Mouse (Mus musculus): ENCODE measurements around the gene Ranbp3l. TPM values are rescaled to one million over a fixed set of nuclear protein-coding genes. Genes with fewer than 3 reads are reported as not detected.
"Not testable (repeated sequence)": the region's sequence is repeated elsewhere in the genome, so short reads cannot be mapped to it uniquely, and the experiment has no call there.

Ranbp3l gene
- polyA plus RNA-seq, 1 experiment from 2014 or later, result 0.30 TPM

DNA sequence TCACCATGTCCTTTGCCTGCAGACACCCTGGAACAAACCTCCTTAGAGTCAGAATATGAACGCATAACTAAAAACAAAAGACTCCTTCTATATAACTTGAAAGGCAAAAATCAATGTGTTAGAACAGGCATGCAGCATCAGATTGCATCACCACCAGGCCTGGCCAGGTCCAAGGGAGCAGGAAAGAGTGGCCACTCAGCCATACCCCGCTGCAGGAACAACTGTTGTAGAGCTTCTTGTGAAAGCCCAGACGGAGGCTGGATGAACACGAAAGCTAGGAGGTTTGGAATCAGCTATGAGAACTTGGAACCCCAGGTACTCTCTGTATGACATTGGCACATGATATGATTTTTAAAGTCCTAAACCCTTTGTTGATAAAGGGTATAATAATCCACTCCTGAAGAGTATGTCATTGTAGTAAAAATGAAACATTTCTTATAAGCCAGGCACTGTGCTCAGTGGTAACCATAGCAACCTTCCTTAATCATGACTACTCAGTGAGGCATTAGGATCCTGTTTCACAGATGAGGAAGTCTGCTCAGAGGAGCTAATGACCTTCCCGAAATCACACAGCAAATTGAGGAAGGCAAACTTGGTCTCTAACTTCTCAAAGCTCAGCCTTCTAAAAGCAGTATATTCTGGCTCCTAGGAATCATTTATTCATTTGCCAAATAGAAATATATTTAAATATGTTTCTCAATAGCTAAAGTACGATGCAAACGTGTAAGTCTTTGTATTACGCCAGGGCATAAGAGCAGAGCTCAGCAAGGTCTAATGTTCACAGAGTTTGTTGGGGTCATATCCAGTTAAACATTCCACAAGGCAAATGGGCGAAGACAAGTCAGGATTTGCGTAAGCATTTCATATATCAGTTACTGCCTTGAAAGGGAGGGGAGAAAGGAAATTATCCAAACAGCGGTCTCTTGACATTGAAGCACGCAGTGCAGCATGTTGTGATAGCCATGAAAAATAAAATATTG, 24.4 kb downstream of the Ranbp3l start:
- ATAC-seq (replicated peaks; ENCODE audit: low FRiP score, low TSS enrichment, low read depth) (no peak), DNase-seq (ENCODE audit: low spot score) (no peak)
- Histone ChIP-seq H3K9ac (ENCODE audit: low read length) (no peak overlapping the region), H3K4me1 (replicated peaks; ENCODE audit: control insufficient read depth, insufficient read depth, low read length) (no peaks in the 10 kb centered on the region), H3K4me2 (ENCODE audit: low read length) (no peak overlapping the region), H3K36me3 (ENCODE audit: control insufficient read depth, insufficient read depth, low read length) (no peaks in the 10 kb centered on the region), H3K27ac (ENCODE audit: low read depth) (no peak overlapping the region), H3K27me3 (replicated peaks; ENCODE audit: control insufficient read depth, insufficient read depth, low read length) (no peaks in the 10 kb centered on the region), H3K4me3 (ENCODE audit: low read depth, low read length) (no peak overlapping the region), H3K9me3 (ENCODE audit: control insufficient read depth, low read length) (no peaks in the 10 kb centered on the region)
- WGBS, result 60% methylated on average over 12 of the region's 12 CpGs

- Histone ChIP-seq H3K4me1 (replicated peaks; ENCODE audit: control insufficient read depth, insufficient read depth, low read length) (no peaks in the 10 kb centered on the region), H3K27me3 (replicated peaks; ENCODE audit: control insufficient read depth, insufficient read depth, low read length) (no peaks in the 10 kb centered on the region), H3K9me3 (ENCODE audit: control insufficient read depth, low read length) (no peaks in the 10 kb centered on the region), H3K4me3 (ENCODE audit: low read depth, low read length) (no peak overlapping the region), H3K36me3 (ENCODE audit: control insufficient read depth, insufficient read depth, low read length) (no peaks in the 10 kb centered on the region), H3K4me2 (ENCODE audit: low read length) (no peak overlapping the region), H3K27ac (ENCODE audit: low read depth) (no peak overlapping the region), H3K9ac (ENCODE audit: low read length) (no peak overlapping the region)
- 73% methylated on average over 8 of the region's 8 CpGs for WGBS
- ATAC-seq (replicated peaks; ENCODE audit: low FRiP score, low TSS enrichment, low read depth) (no peak), DNase-seq (ENCODE audit: low spot score) (no peak)
Observed at GRCm38 (mm10) chr15:8994608-8995277, 27.0 kb downstream of the Ranbp3l start.

DNA sequence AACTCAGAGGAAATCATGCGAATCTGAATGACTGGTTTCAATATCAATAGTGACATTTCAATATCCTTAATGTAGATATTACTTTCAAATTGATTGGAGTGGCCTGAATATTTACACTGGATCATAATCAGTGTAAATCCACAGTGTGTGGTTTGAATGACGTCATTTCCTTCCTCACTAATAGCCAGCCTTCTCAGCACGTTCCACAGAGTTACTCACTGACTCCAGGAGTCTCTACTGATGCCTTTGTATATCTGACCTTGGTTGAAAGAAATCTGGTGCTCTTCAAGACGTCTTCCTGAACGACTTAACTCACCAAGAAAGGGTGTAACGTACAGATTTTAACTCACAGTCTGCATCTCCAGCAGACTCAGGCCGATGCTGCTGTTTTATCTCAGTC, 27.7 kb downstream of the Ranbp3l start:
- no peaks in the 10 kb centered on the region for H3K4me1 ChIP-seq (replicated peaks; ENCODE audit: control insufficient read depth, insufficient read depth, low read length)
- H3K36me3 ChIP-seq (ENCODE audit: control insufficient read depth, insufficient read depth, low read length), result no peaks in the 10 kb centered on the region
- ATAC-seq (replicated peaks; ENCODE audit: low FRiP score, low TSS enrichment, low read depth), result no peak
- no peak overlapping the region for H3K9ac ChIP-seq (ENCODE audit: low read length)
- DNase-seq (ENCODE audit: low spot score), result no peak
- H3K4me3 ChIP-seq (ENCODE audit: low read depth, low read length), result no peak overlapping the region
- H3K27me3 ChIP-seq (replicated peaks; ENCODE audit: control insufficient read depth, insufficient read depth, low read length), result no peaks in the 10 kb centered on the region
- no peaks in the 10 kb centered on the region for H3K9me3 ChIP-seq (ENCODE audit: control insufficient read depth, low read length)
- 52% methylated on average over 7 of the region's 7 CpGs for WGBS
- no peak overlapping the region for H3K4me2 ChIP-seq (ENCODE audit: low read length)
- no peak overlapping the region for H3K27ac ChIP-seq (ENCODE audit: low read depth)

GRCm38 (mm10) chr15:9002762-9003161, 35.0 kb downstream of the Ranbp3l start:
- Histone ChIP-seq H3K9ac (ENCODE audit: low read length) (no peak overlapping the region), H3K4me2 (ENCODE audit: low read length) (no peak overlapping the region), H3K27me3 (replicated peaks; ENCODE audit: control insufficient read depth, insufficient read depth, low read length) (no peaks in the 10 kb centered on the region), H3K9me3 (ENCODE audit: control insufficient read depth, low read length) (no peaks in the 10 kb centered on the region), H3K4me3 (ENCODE audit: low read depth, low read length) (no peak overlapping the region), H3K27ac (ENCODE audit: low read depth) (no peak overlapping the region), H3K36me3 (ENCODE audit: control insufficient read depth, insufficient read depth, low read length) (no peaks in the 10 kb centered on the region), H3K4me1 (replicated peaks; ENCODE audit: control insufficient read depth, insufficient read depth, low read length) (no peaks in the 10 kb centered on the region)
- no peak for DNase-seq (ENCODE audit: low spot score)
- 90% methylated on average over 2 of the region's 2 CpGs for WGBS
- no peak for ATAC-seq (replicated peaks; ENCODE audit: low FRiP score, low TSS enrichment, low read depth)

DNA sequence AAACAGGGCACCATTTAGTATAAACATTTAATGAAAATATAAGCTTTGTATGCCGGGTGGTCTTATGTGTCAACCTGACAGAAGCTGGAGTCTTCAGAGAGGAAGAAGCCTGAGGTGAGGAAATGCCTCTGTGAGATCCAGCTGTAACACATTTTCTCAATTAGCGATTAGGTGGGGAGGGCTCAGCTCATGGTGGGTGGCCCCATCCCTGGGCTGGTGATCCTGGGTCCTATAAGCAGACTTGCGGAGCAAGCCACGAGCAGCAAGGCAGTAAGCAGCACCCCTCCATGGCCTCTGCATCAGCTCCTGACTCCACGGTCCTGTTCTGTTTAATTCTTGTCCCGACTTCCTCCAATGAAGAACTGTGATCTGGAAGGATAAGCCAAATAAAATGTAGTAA, 41.4 kb downstream of the Ranbp3l start:
- no peak for DNase-seq (ENCODE audit: low spot score)
- H3K36me3 ChIP-seq (ENCODE audit: control insufficient read depth, insufficient read depth, low read length), result no peaks in the 10 kb centered on the region
- no peak for ATAC-seq (replicated peaks; ENCODE audit: low FRiP score, low TSS enrichment, low read depth)
- H3K4me3 ChIP-seq (ENCODE audit: low read depth, low read length), result no peak overlapping the region
- no peaks in the 10 kb centered on the region for H3K9me3 ChIP-seq (ENCODE audit: control insufficient read depth, low read length)
- no peaks in the 10 kb centered on the region for H3K27me3 ChIP-seq (replicated peaks; ENCODE audit: control insufficient read depth, insufficient read depth, low read length)
- no peak overlapping the region for H3K9ac ChIP-seq (ENCODE audit: low read length)
- no peaks in the 10 kb centered on the region for H3K4me1 ChIP-seq (replicated peaks; ENCODE audit: control insufficient read depth, insufficient read depth, low read length)
- H3K27ac ChIP-seq (ENCODE audit: low read depth), result no peak overlapping the region
- 46% methylated on average over 6 of the region's 6 CpGs for WGBS
- no peak overlapping the region for H3K4me2 ChIP-seq (ENCODE audit: low read length)

DNA sequence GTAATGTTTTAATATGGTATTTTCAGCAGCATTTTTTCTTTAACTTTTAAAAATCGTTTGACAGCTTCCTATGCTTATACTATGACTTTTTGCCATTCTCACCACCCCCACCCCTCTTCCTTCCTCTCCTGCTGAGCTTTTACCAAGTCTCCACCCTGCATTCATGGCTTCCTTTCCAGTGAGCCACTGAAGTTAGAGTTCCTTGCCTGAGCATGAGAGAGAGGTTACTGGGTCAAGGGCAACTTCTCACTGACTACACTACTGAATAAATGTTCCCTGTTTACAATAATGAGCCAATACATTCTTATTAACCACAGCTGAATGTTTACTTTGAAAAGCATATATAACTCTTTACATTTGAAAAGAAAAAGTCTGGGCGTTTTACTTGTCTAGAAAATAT, 46.8 kb downstream of the Ranbp3l start:
- DNase-seq (ENCODE audit: low spot score) (no peak), ATAC-seq (replicated peaks; ENCODE audit: low FRiP score, low TSS enrichment, low read depth) (no peak)
- Histone ChIP-seq H3K4me2 (ENCODE audit: low read length) (no peak overlapping the region), H3K27me3 (replicated peaks; ENCODE audit: control insufficient read depth, insufficient read depth, low read length) (no peaks in the 10 kb centered on the region), H3K36me3 (ENCODE audit: control insufficient read depth, insufficient read depth, low read length) (no peaks in the 10 kb centered on the region), H3K9ac (ENCODE audit: low read length) (no peak overlapping the region), H3K27ac (ENCODE audit: low read depth) (no peak overlapping the region), H3K9me3 (ENCODE audit: control insufficient read depth, low read length) (no peaks in the 10 kb centered on the region), H3K4me1 (replicated peaks; ENCODE audit: control insufficient read depth, insufficient read depth, low read length) (no peaks in the 10 kb centered on the region), H3K4me3 (ENCODE audit: low read depth, low read length) (no peak overlapping the region)
- 66% methylated on average over 2 of the region's 2 CpGs for WGBS

GRCm38 (mm10) chr15:9015496-9015895, 47.7 kb downstream of the Ranbp3l start:
- WGBS, result 81% methylated on average over 6 of the region's 6 CpGs
- not testable (repeated sequence) for H3K4me1 ChIP-seq (replicated peaks; ENCODE audit: control insufficient read depth, insufficient read depth, low read length); H3K27me3 ChIP-seq (replicated peaks; ENCODE audit: control insufficient read depth, insufficient read depth, low read length); DNase-seq (ENCODE audit: low spot score); H3K9ac ChIP-seq (ENCODE audit: low read length); H3K36me3 ChIP-seq (ENCODE audit: control insufficient read depth, insufficient read depth, low read length); H3K4me2 ChIP-seq (ENCODE audit: low read length); H3K4me3 ChIP-seq (ENCODE audit: low read depth, low read length); H3K9me3 ChIP-seq (ENCODE audit: control insufficient read depth, low read length); H3K27ac ChIP-seq (ENCODE audit: low read depth); ATAC-seq (replicated peaks; ENCODE audit: low FRiP score, low TSS enrichment, low read depth)

DNA sequence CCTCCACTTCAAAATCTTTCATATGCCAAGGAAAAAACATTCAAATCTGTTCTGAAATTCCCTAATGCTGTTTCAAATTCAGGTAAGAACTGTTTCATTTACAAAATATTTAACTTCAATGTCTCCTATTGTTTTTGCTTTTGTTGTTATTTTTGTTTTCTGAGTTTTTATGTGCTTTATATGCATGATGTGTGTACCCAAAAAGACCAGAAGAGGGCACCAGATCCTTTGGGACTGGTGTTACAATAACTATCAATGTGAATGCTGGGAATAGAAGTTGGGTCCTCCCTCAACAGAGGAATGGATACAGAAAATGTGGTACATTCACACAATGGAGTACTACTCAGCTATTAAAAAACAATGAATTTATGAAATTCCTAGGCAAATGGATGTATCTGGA, 88.0 kb downstream of the Ranbp3l start:
- no peaks in the 10 kb centered on the region for H3K4me1 ChIP-seq (replicated peaks; ENCODE audit: control insufficient read depth, insufficient read depth, low read length)
- no peak overlapping the region for H3K9ac ChIP-seq (ENCODE audit: low read length)
- H3K4me2 ChIP-seq (ENCODE audit: low read length), result no peak overlapping the region
- no peaks in the 10 kb centered on the region for H3K27me3 ChIP-seq (replicated peaks; ENCODE audit: control insufficient read depth, insufficient read depth, low read length)
- no peak overlapping the region for H3K4me3 ChIP-seq (ENCODE audit: low read depth, low read length)
- H3K36me3 ChIP-seq (ENCODE audit: control insufficient read depth, insufficient read depth, low read length), result no peaks in the 10 kb centered on the region
- DNase-seq (ENCODE audit: low spot score) (no peak), ATAC-seq (replicated peaks; ENCODE audit: low FRiP score, low TSS enrichment, low read depth) (no peak)
- H3K27ac ChIP-seq (ENCODE audit: low read depth), result no peak overlapping the region
- H3K9me3 ChIP-seq (ENCODE audit: control insufficient read depth, low read length), result no peaks in the 10 kb centered on the region

All from intestine, embryonic 14.5 days (tissue).